Mouse (Mus musculus) naive thymus-derived CD4-positive, alpha-beta T cell, adult 2 months (primary cell): Measurements from ENCODE around the gene Gm5796.
"Not testable (repeated sequence)": the region's sequence is repeated elsewhere in the genome, so short reads cannot be mapped to it uniquely, and the experiment has no call there.

Source experiments
- DNase-seq: peaks from one replicate; pipeline ENCODE4 v3.0.0-alpha.2; 2011; ENCODE audit warnings: low read depth

Gene Gm5796

GRCm38 (mm10) chr14:4023641-4024040 is at the start of gene Gm5796:
TSS of gene Gm5796 (plus strand) at chr14:4023941.
- not testable (repeated sequence) for DNase-seq

DNA sequence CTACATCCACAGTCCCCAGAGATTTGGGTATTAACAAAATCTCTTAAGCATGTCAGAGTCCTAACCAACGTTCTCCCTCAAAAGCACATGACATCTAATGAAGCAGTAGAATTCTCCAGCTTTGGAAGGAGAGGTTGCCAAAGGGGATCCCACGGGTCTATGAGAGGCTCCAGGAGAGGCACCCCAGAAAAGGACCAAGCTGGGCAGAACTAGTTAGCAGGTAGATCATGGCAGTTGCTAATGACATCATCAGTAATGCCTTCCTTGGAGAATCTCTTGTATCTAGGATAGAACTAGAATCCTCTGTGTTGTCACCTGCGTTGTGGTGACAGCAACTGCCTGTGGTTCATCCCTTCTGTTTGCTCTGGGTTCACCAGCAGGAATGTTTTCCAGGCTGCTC is 25.6 kb upstream of the Gm5796 start, which contains the start of gene Gm3099:
TSS of gene Gm3099 (plus strand) at position 301 of the 400 bp plus-strand sequence.
- DNase-seq = not testable (repeated sequence)

DNA sequence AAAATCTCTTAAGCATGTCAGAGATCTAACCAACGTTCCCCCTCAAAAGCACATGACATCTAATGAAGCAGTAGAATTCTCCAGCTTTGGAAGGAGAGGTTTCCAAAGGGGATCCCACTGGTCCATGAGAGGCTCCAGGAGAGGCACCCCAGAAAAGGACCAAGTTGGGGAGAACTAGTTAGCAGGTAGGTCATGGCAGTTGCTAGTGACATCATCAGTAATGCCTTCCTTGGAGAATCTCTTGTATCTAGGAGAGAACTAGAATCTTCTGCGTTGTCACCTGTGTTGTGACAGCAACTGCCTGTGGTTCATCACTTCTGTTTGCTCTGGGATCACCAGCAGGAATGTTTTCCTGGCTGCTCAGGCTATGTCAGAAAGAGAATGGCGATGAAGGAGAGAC is 60.1 kb downstream of the Gm5796 start, which contains the start of gene Gm3115:
TSS of gene Gm3115 (plus strand) at position 301 of the 400 bp plus-strand sequence.
- not testable (repeated sequence) for DNase-seq
